Mouse (Mus musculus): ENCODE measurements around the gene Serpinb1b.

Serpinb1b gene

DNA sequence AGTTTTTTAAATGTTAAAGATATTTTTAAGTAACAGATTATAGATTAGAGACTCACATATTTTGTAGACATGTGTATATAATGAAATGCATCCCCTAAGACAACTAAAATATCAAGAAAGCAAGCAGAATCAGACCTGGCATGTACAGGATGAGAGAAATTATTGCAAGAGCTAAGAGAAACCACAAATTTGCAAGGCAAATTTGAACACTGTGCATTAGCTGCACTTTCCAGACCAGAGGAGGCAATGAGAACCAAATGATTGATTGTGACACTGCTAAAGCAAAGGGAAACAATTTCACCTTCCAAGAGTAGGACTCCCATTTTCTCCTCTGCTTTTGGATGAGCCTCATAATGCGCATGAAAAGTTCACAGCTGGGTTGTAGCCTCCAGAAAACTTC is 17.2 kb downstream of the Serpinb1b start:
- DNase-seq: no peak

DNA sequence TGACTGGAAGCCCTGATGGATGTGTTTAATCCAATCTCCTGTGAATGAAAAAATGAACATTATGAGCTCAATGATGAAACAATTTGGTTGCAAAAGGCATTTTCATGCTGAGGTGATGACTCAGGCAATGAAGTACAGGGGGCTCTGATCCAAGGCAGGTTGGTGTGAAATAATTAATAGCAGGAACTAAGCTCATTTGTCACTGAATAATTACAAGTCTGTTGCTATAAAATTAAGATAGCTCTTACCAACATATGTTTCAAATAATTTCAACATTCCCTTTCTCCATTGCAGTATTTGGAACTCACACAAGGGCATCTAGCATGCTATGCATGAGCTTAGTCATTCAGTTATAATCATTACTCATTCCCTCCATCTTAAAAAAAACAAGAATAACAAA is 27.3 kb downstream of the Serpinb1b start:
- no peak for DNase-seq

DNA sequence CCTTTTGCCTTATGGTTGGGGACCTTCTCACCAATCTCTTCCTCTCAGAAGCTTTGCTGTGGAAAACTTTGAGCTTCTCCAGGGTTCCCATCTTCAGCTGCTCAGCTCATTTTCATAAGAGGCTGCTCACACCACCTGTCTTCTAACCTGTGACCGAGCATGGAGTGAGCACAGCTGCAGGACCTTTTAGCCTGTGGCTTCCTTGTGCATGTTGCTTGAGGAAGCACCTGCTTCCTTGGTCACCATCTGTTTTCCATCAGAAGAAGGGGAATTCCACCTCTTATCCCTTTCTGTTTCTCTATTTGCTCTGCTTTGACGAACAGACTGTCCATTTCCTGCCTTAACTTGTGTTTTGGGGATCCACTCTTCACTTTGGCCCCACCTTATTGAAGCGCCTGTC is 34.7 kb downstream of the Serpinb1b start:
- DNase-seq: no peak

DNA sequence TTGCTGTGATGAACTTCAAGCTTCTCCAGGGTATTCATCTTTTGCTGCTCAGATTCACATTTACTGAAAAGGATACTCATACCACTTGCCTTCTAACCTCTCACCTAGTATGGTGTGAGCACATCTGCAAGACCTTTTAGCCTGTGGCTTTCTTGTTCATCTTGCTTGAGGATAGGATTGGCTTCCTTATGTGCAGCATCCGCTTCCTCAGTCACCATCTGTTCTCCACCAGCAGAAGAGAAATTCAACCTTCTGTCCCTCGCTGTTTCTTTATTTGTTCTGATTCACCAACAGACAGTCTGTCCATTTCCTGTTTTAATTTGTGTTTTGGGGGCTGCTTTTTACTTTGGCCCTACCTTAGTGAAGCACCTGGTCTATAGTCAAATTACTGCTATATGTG is 59.3 kb downstream of the Serpinb1b start:
- no peak for DNase-seq

DNA sequence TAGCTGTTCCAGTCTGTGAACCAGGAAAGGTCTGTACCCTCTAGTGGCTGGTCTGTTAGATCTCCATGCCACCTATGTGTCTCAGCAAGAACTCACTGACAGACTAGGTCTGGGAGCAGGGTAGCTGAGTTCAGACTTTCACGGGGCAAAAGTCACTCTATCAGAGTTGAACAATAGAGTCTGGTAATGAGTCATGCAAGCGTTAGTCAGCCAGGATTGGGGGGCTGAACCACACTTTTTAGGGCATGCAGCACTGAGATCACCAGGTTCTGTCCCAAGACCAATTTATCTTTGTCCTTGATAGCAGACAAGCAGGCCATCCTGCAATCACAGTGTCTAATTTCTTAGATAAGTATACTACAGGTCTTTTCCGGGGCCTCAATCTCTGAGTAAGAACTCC is 63.1 kb downstream of the Serpinb1b start:
- DNase-seq: no peak
